Mouse (Mus musculus) MEL (cell line): ENCODE measurements at regions not wholly inside any gene's neighbourhood (a gene's known extent, or its start where the extent isn't known, plus 50 kb on each side); places are given as distances from the start of the nearest gene placed in this dataset.

Experiments
- CHD1 ChIP-seq: IDR thresholded peaks from 2 replicates; pipeline ENCODE4 v1.6.1; 2012; ENCODE audit warnings: low read depth, mild to moderate bottlenecking, inconsistent platforms, low read length, improper control_type of control experiment
- CTCF ChIP-seq, 3 experiments: IDR thresholded peaks in 2 of 3; conservative IDR thresholded peaks in 1 of 3; 2 replicates each; pipeline ENCODE4 v1.5.1; 2011 to 2012; ENCODE audit warnings: low read length in 3 of 3, low read depth in 2 of 3, mild to moderate bottlenecking in 2 of 3, improper control_type of control experiment in 1 of 3, inconsistent platforms in 1 of 3, mixed read lengths in 1 of 3, moderate library complexity in 1 of 3; ENCODE audit not compliant: control insufficient read depth in 1 of 3, insufficient read depth in 1 of 3, poor library complexity in 1 of 3, severe bottlenecking in 1 of 3
- EP300 ChIP-seq, 2 experiments: IDR thresholded peaks; 2 replicates each; pipeline ENCODE4 v1.6.1; 2011; ENCODE audit warnings: improper control_type of control experiment in 2 of 2, low read length in 2 of 2, low read depth in 1 of 2, mild to moderate bottlenecking in 1 of 2
- JUND ChIP-seq: IDR thresholded peaks from 2 replicates; pipeline ENCODE4 v1.6.1; 2011; ENCODE audit warnings: low read depth, mild to moderate bottlenecking, improper control_type of control experiment, low read length
- NRF1 ChIP-seq: IDR thresholded peaks from 2 replicates; pipeline ENCODE4 v1.6.1; 2014; ENCODE audit warnings: low read depth, mild to moderate bottlenecking, inconsistent platforms, low read length, improper control_type of control experiment, moderate library complexity; ENCODE audit not compliant: poor library complexity, insufficient read depth, severe bottlenecking
- POLR2A ChIP-seq, 2 experiments: IDR thresholded peaks; 2 replicates each; pipeline ENCODE4 v1.6.1; 2011 to 2012; ENCODE audit warnings: low read length in 2 of 2, mild to moderate bottlenecking in 2 of 2, control low read depth in 1 of 2, improper control_type of control experiment in 1 of 2, low read depth in 1 of 2, moderate library complexity in 1 of 2; ENCODE audit not compliant: control insufficient read depth in 1 of 2, insufficient read depth in 1 of 2, poor library complexity in 1 of 2
- SMC3 ChIP-seq: IDR thresholded peaks from 2 replicates; pipeline ENCODE4 v1.6.1; 2011; ENCODE audit warnings: low read depth, low read length, improper control_type of control experiment
- TBP ChIP-seq: IDR thresholded peaks from 2 replicates; pipeline ENCODE4 v1.8.0; 2011; ENCODE audit warnings: low read depth, low read length, improper control_type of control experiment

GRCm38 (mm10) chr10:19517093-19517492 lies 74.7 kb upstream of the Ifngr1 start:
- TF ChIP-seq CTCF (IDR thresholded peaks at IDR 0.05 in 2 of 3, conservative IDR thresholded peaks at IDR 0.05 in 1 of 3; ENCODE audit: control insufficient read depth in 1 of 3, insufficient read depth in 1 of 3, low read depth in 2 of 3, low read length in 3 of 3, poor library complexity in 1 of 3, severe bottlenecking in 1 of 3) (no peak), TBP (no peak), POLR2A (IDR thresholded peaks at IDR 0.05; ENCODE audit: control insufficient read depth in 1 of 2, insufficient read depth in 1 of 2, low read depth in 1 of 2, low read length in 2 of 2, poor library complexity in 1 of 2) (no peak), SMC3 (no peak), NRF1 (no peak), CHD1 (no peak), JUND (no peak), EP300 (IDR thresholded peaks at IDR 0.05; ENCODE audit: low read depth in 1 of 2, low read length in 2 of 2) (no peak)
